Mouse (Mus musculus): ENCODE results near the gene Setd3.

Setd3 gene

DNA sequence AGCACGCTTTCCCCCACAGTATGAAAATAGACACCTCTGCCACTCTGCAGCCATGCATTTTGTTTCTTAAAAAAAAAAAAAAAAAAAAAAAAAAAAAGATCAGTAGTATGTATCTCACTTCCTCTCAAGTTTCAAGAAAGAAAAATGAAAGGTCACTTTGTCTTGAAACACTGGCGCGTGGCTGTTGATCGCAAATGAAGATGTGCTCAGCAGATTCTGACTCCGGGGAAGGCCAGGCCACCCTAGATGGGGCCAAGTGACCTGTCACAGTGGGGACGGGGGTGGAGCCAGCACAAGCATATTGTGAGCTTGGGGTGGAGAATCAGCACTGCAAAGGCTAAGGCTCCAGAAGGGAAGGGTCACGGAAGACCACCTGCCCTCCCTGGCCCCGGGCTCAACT, 24.8 kb upstream of the Setd3 start:
- DNase-seq (ENCODE audit: low spot score), result no peak

DNA sequence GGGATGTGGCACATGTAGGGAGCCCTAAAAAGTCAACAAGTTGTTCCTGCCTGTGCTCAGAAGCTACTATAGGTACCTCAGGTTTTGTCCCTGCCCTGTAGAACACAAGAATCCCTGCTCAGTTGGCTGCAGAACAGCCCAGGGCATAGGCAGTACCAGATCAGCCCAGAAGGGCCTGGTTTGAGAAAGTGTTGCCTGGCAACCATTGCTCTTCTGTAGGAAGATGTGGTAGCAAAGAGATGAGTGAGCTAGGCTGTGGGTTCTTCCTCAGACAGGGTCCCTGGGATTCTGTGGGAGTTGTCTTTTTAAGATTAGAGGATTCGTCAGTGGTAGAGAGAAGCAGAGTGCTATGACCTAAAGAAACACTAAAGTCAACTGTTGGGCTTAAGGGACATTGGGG, 21.0 kb upstream of the Setd3 start:
- DNase-seq (ENCODE audit: low spot score), result no peak

DNA sequence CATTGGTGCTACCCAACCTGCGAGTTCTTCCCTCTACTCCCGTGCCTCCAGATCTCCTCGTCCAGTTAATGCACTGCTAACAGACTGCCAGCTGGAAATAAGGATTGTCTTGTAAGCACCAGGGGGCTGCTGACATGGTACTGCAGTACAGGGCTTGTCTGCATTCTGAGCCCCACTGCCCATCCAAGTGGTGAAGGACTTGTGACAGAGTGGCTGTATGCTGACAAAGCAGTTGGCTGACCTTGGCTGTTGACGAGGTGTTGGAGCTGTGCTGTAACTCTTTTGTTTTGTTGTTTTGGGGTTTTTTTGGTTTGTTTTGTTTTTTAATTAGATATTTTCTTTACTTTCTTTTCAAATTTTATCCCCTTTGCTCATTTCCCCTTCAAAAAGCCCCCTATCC, 19.3 kb upstream of the Setd3 start:
- no peak for DNase-seq (ENCODE audit: low spot score)

DNA sequence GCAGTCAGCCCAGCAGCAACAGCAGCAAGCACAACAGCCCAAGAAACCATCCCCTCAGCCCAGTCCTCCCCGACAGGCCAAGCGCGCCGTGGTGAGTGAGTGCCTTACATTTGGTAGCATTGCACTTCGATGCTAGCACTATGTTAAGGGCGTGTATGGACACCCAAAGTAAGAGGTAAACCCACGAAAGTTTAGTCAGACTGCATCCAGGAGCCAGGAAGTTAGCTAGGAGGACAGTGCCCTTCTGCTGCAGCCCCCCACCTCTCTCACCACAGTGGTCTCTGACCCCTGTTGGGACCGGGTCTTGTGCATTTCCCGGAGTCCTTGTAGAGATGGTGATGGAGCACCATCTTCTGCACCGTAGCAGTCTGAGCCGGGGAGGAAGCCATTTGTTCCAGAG, 16.6 kb upstream of the Setd3 start:
- DNase-seq (ENCODE audit: low spot score), result no peak

DNA sequence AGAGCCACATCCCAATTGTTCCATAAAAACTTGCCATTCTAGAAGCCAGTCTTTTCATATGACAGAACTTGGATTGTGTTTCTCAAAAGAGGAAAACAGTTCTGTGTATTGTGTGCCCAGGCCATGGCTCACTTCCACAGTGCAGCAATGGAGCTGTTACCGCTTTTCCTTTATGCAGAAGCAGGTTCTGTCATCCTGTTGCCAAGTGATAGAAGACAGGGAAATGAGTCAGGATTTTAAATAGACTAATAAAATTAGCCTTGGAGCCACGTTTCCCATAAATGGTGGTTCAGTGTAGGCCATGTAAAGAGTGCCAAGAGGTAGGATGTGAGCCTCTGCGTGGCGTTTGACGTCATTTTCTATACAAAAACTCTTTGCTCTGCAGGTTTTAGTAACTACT, 14.8 kb upstream of the Setd3 start:
- DNase-seq (ENCODE audit: low spot score), result no peak

DNA sequence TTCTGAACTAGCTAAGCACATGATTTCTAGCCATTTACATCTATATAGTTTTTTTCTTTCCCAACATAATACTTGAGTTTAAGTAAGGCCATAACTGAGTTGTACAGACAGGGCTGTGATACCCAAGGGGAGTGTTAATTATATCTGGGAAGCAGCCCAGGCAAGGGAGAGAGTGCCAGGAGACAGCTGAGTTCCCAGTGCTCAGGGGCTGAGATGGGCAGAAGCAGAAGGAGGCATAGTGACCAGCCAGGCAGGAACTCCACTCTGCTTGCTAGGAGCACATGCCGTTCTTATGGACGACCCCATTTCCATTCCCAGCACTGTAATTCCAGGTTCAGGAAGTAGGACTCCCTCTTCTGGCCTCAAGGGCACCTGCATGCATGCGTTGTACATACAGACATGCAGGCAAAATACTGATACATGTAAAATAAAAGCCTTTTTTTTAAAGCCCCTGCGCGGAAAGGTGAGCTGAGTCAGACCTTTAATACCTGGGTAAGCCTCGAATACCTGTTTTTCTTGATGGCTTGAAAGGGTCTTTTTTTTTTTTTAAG, 8.5 kb upstream of the Setd3 start:
- no peak for DNase-seq (ENCODE audit: low spot score)

DNA sequence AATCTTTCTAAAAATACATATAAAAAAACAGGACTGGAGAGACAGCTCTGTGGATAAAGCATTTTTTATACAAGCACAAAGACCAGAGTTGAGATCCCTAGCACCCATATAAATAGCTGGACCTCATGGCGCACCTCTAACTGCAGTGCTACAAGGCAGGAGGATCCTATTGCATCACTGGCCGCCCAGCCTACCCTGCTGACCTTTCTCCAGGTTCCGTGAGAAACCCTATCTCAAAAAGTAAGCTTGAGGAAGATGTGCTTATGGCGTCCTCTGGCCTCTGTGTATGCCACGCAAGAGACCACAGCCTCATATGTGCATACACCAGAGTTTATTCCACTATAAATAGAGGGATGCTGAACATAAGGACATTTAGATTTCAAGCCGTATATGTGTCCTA, 2.6 kb upstream of the Setd3 start:
- DNase-seq (ENCODE audit: low spot score), result no peak

DNA sequence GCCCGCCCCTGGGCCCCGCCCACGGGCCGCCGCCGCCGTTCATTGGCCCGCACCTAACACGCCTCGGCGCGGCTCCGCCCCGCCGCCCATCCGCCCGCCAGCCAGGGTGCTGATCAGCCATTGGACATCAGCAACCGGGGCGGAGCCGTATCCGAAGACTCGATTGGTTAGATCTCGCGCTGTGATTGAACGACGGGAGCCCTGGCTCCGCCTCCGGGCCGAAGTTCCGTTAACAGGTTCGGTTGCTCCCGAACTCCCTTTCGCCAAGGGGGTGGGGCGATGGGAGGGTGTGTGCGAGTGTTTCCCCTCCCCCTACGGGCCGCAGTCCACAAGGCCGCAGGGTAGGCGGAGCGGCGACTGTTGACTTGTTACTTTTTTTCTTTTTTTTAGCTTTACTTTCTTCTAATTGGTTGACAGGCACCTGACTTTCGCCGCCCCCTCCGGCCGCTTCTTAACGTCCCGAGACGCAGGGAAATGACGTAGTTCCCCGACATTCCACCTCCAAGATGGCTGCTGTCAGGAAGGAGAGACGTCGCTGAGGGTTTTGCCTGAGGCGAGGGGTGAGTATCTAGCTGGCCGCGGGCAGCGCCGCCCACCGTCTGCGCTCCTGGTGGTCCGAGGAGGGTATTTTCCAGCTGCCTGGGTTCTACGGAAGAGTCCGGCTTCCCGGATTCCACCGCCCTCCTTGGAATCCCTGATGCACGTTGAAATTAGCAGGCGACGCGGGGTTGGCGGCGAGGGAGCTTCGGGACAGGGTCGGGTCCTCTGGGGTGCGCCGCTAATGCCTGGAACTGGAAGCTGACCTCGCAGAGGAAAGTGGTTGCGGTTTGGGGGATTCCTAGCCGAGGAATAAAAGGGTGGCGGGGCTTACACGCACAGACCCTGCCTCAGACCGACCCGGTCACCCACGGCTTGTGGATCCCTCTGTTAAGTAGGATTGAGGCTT, 480 bp upstream of the Setd3 start, which contains the start of gene Ccnk:
Ccnk (plus strand) TSS at position 259 of the 946 bp plus-strand sequence.
- peak; percentile 99 for DNase-seq (ENCODE audit: low spot score)

DNA sequence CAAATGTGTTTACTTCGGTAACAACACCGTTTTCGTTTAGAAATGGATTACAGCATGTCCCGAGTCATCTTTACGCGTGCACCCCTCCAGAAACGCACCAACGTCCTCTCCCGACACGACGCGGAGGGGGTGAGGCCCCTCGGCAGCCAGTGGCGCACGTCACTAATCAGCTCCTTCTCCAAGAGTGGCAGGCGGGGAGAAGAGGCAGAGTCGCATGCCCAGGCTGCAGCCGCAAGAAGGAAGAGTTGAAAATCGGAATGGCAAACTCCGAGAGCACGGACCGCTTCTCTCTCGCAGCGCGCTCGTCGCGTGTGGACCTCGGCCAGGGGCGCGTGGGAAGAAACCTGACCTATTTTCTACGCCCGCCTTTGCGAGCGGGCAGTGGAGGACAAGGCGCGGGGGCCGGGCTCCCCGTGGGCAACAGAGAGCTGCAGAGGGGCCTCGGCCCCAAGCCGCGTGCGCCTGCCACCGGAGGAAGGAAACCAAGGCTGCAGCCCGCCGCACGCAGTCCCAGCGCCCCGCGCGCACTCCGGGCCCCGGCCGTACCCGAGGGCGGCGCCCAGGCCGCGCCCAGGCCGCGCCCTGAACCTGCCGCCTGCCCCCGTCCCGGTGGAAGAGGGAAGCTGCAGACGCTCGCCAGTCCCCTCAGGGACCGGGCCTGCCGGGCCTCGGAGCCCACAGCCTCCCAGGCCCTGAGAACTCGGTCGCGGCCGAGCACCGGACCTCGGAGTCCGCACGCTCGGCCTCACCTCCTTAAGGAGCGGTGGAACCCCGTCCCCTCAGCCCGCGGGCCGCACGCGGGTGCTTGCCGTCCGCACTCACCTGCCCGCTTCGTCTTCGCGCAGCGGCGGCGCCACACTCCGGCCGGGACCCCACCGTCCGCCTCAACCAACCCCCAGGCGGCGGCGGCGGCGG, 526 bp downstream of the Setd3 start:
- peak; percentile 70 for DNase-seq (ENCODE audit: low spot score)

DNA sequence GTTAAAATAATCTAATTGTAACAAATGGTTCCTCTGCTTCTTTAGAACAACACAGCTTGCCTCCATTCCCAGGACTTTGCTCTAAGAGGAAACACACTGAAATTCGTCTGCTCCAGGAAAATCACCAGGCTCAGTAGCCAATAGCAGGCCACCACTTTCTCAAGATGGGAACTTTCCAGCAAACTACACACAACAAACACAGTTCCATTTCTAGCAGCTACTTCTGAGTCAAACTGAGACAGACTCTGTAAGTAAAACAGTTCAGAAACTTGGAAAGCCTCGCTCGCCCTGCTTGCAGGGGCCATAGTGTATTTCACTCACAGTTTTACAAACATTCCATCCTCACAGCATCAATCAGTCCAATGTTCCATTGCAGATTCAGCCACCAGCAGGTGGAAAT, 2.7 kb downstream of the Setd3 start:
- no peak for DNase-seq (ENCODE audit: low spot score)

DNA sequence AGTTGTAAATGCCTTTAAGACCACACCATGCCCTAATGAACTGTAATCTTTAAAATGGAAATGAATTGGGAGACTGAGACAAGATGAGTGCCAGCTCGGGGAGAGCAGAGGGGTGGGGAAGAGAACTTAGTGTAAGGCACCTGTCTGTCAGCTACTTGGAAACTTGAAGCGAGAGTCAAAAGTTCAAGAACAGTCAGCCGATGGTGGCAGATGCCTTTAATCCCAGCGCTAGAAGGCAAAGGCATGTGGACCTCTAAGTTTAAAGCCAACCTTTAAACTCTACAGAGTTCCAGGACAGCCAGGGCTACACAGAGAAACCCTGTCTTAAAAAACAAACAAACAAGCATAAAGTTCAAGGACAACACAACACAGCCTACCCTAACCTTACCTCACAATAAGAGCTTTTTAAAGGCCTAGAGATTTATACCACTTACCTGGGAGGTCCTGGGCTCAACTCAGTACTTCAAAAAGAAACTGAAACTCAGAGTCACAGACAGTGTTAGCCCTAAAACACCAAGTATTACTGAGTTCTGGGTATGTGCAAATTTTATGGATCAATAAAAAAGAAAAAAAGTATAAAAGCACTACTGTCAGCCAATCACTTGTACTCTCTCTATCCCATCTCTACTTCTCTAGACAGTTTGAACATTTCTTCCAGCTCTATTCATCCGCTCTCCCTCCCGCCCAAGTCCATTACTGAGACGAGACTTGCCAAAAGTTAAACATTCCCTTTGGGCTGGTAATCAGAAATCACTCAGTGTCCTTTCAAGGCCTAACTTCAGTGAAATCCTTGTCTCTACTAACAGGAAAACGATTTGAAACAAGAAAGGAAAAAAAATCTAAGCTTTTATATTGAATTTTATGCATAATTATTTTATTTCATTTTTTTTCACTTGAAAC, 4.3 kb downstream of the Setd3 start:
- DNase-seq (ENCODE audit: low spot score), result no peak

DNA sequence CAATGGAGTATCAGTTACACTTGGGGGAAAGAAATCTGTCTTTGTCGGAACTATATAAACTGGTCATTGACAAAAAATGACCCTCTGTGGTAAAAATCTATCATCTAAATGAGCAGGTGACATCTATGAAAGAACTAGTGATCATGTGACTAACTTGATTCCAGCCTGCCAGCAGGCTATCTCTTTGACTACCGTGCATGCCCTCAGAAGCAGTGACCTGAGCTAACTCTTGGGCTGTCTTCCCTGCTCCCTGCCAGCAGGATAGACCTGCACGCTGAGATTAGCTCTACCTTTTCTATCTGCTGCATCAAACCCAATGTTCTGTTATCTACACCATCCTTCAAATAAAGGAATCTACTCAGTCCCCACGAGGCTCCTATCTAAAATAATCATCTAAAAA, 6.5 kb downstream of the Setd3 start:
- no peak for DNase-seq (ENCODE audit: low spot score)

DNA sequence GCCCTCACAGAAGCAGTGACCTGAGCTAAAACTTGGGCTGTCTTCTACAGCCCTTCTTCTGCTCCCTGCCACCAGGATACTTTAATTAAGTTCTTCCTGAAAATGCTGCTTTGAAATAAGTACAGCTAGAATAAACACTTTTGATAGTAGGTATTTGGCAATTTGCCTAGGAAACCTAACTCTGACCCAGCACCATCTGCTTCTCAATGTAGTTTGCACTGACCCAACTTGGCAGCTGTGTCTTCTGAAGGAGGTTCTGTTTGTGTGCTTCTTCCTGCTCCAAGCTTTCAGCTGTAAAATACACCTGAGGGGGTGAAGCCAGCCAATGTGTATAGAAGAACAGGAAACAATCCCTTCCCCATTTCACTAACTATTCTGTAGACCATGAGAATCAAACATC, 7.8 kb downstream of the Setd3 start:
- no peak for DNase-seq (ENCODE audit: low spot score)

DNA sequence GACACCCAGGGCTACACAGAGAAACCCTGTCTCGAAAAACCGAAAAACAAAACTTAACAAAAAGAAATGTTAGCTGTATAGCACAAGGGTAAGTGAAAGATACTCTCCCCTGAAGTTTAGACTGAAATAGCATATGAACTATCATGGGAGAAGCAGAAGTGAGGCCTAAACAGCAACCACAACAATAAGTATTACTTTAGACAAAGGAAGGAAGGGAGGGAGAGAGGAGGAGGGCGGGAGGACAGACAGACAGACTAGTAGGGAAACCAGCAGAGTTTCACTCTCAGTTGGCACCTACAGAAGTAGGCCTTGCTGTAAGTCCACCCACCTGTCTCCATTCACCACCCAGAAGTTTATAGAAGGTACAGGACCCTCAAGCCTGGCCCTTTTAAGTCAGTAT, 8.6 kb downstream of the Setd3 start:
- no peak for DNase-seq (ENCODE audit: low spot score)

DNA sequence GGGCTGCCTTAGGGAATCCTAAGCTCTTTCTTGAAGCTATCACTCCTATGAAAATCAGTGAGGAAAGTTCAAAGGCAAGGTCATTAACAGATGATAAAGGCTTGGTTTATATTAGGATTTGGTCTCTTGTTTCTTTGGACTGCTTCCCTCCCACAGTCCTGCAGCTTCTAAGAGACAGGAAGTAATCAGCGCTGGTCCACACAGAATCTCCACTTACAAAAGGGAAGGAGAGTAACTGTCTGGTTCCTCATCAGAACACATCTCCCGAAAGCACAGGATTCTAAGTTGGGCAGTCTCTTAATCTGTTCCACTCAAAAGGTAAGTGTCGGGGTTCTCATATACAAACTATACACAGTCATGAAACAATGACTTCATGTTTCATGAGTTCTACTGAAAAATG, 10.2 kb downstream of the Setd3 start:
- no peak for DNase-seq (ENCODE audit: low spot score)

DNA sequence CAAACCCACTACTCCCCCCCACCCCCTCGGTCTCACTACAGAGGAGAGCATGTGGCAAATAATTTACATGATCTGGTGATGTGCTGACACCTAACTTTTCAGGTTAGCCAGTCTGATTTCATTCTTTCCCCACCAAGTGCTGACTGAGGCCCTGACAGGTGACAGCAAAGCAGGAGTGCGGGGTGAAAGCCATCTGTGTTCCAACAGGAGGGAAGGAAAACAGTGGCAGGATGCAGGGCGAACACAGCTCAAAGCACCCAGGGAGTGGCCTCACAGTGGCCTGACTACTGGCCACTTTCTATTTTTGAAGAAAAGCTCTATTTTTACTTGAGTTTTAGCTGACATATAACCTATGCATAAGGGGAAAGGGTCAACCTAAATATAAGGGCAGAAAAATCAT, 15.4 kb downstream of the Setd3 start:
- DNase-seq (ENCODE audit: low spot score), result no peak

DNA sequence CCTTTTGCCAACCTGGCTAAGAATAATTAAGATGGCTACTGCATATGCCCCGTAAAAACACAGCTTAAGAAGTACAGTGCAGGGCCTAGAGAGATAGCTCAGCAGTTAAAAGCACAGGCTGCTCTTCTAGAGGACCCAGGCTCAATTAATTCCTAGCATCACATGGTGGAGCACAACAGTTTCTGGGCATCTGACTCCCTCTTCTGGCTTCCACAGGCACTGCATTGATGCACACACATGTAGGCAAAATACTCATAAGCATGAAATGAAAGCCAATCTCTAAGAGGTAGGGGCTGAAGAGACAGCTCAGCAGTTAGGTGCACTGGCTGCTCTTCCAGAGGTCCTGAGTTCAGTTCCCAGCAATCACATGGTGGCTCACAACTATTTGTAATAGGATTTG, 17.1 kb downstream of the Setd3 start:
- DNase-seq (ENCODE audit: low spot score), result peak; percentile 16

DNA sequence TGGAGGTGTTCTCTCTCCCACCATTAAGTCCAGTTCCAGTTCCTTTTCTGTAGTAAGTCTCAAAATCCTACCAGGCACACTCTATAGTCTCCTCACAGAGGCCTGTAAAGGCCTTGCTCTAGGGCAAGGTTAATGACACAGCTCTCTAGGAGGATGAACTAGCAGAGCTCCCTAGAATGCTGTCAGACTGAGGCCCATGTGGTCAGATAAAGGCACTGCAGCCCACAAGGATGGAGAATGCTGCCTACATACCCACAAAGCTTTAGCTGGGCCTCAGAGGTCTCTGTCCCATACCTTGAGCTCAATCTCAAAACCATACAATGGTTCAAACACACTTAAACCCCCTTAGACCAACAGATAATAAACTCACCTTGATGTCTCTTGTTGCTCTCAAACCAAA, 19.3 kb downstream of the Setd3 start:
- no peak for DNase-seq (ENCODE audit: low spot score)

DNA sequence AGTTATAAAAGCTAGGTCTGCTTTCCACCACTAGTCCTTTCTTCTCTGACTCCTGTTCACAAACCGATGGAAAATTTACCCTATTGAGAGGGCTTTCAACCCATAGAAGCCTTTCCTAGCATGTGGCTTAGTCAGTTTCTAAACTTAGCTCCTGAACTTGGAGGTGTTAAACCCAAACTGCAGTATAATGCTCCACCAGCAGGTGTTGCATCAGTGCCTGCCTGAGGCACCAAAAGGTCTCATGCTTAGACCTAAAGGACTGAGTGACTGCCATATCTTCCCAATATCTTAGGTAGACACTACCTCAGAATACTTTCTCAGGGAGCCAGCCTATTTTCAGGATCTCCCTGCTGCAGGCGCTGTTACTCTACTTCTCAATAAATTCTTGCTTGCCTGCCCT, 26.4 kb downstream of the Setd3 start:
- no peak for DNase-seq (ENCODE audit: low spot score)

DNA sequence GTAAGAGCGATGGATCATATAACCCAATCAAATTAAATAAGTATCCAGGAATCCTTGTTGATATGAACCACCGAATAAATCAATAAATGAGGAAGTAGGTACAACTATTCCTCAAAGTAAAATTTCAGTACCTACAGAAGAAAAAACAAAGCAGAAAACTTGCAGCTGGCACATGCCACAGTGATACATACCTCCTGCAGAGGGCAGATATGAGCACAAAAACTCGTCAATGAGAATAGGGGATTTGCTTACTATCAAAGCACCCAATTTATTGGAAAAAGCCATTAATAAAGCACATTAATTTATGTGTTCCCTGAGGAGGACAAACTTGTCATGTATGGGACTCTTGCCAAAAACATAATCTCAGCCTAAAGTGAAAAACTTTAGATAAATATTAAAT, 29.4 kb downstream of the Setd3 start:
- no peak for DNase-seq (ENCODE audit: low spot score)

DNA sequence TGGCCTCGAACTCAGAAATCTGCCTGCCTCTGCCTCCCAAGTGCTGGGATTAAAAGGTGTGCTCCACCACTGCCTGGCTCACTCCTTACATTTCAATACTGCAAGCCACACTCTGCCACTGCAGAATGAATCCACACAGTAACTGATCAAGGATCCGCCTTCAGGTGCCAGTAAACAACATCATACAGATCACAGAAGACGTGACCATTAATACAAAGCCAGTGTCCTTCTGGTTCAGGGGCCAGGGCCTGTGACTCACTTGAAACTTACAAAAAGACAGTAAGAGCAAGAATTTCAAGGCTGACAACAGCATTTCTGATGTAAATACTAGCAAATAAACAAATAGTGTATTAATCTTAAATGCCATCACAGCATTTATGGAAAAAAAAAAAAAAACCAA, 33.9 kb downstream of the Setd3 start:
- DNase-seq (ENCODE audit: low spot score), result no peak
